Mouse (Mus musculus): ENCODE measurements around the gene Nrp1.
A peak's percentile ranks its signal among the peaks of the same experiment; 100 is the strongest.

Nrp1 gene

GRCm38 (mm10) chr8:128466681-128467430 is 108.5 kb downstream of the Nrp1 start:
- no peak for DNase-seq (ENCODE audit: low read depth)

- DNase-seq (ENCODE audit: low read depth) = no peak
Measured at GRCm38 (mm10) chr8:128470097-128470496, 111.7 kb downstream of the Nrp1 start.

DNA sequence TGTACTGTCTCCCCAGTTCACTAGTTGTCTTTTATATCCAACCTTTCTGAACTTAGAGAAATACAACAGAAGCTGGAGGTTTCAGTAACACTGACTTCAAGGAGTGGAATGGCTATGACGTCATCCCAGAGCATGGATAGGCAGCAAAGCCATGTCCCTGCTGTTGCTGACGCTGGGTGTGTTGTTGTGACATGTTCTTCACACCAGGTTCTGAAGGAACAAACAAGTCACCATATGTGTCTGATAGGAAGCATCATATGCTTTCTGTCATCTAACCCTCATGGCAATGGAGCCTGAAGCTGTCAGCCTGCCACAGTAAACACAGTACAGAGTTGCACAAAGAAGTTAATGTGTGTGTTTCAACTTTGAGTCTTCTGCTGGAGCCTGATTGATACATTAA is 112.8 kb downstream of the Nrp1 start:
- DNase-seq (ENCODE audit: low read depth) = no peak

DNA sequence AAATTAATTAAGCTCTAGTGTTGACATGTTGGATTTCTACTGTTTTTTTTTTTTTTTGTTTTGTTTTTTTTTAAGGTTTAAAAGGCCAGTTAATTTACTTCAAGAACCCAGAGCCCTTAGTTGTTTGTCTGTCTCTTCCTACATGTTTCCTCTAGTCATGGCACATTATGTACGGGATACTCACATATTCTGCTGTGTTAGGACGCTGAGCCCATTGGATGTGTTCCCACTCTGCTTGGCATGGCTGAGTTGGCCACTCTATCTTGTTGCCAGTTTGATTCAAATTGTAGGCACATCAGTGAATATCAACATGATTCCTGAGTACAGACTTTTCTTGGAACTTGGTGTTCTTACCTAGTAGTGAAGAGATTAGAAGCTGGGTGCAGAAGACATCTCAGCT is 114.5 kb downstream of the Nrp1 start:
- DNase-seq (ENCODE audit: low read depth) = no peak

DNA sequence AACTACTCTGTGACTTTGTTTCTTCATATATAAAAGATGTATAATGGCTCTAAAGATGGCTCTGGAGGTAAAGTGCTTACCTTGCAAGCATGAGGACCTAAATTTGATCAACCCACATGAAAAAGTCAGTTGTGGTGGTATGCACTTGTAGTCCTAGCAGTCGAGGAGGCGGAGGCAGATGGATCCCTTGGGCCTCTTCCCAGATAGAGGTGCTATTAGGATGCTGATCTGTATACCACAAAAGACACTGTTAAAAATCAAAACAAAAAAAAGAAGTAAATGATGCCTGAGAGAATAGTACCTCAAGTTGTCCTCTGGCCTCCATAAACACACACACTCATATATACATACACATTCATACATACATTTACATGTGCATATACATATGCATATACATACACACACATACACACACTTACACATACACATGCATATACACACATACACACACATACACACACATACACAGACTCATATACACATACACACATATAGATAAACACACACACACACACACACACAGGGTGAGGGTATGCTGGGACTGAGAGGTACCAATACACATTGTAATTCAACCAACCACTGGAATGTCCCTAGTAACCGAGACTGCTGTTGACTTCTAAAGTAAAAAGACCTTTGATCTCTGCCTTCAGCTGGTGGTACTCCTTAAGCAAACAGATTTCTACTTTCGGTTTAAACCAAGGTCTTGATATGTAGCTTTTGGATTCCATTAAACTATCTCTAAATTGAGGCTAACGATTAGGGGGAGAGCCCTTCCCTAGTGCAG is 115.2 kb downstream of the Nrp1 start:
- DNase-seq (ENCODE audit: low read depth) = peak; percentile 62

DNA sequence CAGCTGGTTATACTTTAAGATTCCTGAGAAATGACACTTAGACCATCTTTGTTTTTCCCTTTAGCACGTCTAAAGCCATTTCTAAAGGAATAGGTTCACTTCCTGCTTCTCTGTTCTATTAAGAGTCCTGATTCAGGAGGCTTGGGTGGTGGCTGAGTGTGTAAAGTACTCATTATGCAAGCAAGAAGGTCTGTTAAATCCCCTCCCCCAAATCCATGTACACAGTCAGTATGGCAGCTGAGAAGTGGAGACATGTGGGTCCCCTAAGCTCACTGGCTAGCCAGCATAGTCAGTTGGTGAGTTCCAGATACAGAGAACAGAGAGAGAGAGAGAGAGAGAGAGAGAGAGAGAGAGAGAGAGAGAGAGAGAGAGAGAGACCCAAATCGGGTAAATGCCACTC is 116.2 kb downstream of the Nrp1 start:
- DNase-seq (ENCODE audit: low read depth) = no peak

GRCm38 (mm10) chr8:128476206-128476605 is 117.8 kb downstream of the Nrp1 start:
- DNase-seq (ENCODE audit: low read depth) = no peak

- DNase-seq (ENCODE audit: low read depth) = no peak
Measured at GRCm38 (mm10) chr8:128478017-128478416, 119.6 kb downstream of the Nrp1 start.

DNA sequence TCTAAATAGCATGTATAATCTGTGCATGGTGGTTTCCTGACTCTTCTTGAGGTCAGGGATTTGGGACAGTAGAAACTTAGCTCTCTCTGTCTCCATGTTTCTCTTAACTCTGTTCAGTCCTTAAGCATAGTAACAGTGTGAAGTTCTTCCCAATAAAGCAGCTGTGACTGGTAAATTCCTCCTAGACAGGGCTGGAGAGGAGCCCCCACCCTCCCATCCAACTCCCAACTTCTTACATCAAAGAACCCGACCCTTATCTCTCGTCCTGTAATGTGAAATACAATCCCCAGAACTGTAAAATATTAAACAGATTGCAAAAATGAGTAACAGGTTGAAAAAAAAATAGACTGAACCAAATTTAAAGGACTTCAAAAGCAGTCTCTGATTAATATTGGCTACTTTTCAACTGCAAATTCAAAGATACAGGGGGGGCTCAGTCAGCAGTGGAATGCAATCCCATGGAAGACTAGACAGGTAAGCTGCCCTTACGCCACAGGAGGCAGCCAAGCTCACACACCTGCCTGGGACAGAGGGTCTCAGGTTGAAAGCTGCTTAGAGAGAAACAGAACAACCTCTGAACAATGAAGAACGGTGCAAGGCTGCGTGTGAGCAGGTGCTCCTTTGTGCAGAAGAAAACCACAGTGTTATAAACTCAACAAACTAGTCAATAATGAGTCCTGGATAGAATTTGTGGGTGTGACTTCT is 121.1 kb downstream of the Nrp1 start:
- no peak for DNase-seq (ENCODE audit: low read depth)

- DNase-seq (ENCODE audit: low read depth) = peak; percentile 17
Measured at GRCm38 (mm10) chr8:128480896-128481665, 122.7 kb downstream of the Nrp1 start.

- no peak for DNase-seq (ENCODE audit: low read depth)
Measured at GRCm38 (mm10) chr8:128483344-128483743, 124.9 kb downstream of the Nrp1 start.

- no peak for DNase-seq (ENCODE audit: low read depth)
Measured at GRCm38 (mm10) chr8:128484720-128485124, 126.3 kb downstream of the Nrp1 start.

- DNase-seq (ENCODE audit: low read depth) = no peak
Measured at GRCm38 (mm10) chr8:128486043-128486442, 127.6 kb downstream of the Nrp1 start.

DNA sequence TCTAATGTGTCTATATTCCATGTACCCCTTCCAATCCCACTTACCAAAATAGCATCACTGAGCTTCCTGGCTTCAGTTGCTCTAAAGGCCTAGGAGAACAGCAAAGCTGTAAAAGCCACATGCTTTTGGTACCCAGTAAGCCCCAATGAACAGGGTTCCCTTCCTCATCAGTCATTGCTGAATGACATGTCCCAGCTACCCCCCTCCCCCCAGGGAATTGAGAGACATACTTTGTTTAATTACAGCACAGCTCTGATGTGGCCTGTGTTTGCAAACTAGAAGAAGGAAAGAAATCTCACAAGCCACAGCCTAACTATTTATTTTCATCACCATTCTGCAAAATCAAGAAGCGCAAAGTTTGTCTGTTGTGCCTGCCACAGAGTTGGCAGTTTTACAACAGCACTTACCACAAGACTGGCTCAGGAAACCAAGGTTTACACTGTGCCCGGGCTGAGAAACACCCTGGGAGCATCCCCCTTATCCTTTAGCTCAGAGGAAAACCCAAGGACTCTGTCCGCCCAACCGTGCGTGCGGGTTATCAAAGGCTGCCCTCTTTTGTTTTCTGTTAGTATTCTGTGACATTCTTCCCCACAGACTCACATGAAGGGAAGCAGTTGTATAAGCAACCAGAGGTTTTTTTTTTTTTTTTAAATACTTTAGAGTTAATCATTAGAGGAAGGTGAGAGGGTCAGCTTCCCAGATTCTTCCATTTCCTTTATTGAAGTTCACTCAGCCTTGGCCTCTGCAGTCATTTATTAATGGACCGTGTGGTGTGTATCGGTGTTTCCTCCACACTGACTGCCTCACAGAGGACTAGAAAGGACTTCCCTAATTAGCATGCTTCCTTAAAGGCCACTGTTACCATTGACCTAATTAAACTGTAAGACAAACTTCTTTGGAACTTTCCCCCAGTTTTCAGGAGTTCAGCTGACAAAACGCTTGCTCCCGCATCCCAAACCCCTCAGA is 129.8 kb downstream of the Nrp1 start:
- peak; percentile 31 for DNase-seq (ENCODE audit: low read depth)

DNA sequence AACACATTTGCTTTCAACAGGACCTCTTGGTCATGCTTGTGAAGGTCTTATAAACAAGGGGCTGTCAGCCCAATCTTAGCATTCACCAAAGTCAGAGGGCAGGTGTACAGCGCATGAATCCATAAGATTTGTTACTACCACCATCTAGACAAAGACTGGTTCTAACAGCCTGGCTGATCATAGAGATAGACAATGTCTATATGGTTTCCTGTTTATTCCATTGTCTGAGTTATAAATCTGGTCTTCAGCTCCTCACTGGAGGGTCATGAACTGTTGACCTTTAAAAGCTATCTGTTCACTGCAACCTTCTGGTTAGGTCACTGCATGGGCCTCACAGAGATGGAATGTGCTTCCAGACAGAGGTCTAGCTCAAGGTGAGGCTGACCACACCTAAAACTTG is 130.9 kb downstream of the Nrp1 start:
- DNase-seq (ENCODE audit: low read depth) = peak; percentile 52

GRCm38 (mm10) chr8:128491126-128492067 is 133.0 kb downstream of the Nrp1 start:
- DNase-seq (ENCODE audit: low read depth) = peak; percentile 87

DNA sequence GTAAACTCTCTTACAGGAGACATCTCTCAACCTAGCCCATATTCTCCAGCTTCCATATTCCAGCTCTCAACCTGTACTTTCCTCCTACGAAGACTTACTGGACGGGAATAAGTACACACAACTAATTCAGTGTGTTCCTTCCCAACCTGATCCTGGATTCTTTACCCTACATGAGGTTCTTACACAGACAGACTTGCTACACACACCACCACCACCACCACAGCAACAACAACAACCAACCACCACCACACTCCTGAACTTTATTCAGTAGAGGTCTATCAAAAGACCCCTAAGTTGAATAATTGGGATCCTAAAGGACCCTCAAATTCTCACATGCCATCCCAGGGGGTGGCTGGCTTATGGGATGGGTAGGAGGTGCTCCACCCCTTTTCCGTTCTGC is 135.4 kb downstream of the Nrp1 start:
- no peak for DNase-seq (ENCODE audit: low read depth)

DNA sequence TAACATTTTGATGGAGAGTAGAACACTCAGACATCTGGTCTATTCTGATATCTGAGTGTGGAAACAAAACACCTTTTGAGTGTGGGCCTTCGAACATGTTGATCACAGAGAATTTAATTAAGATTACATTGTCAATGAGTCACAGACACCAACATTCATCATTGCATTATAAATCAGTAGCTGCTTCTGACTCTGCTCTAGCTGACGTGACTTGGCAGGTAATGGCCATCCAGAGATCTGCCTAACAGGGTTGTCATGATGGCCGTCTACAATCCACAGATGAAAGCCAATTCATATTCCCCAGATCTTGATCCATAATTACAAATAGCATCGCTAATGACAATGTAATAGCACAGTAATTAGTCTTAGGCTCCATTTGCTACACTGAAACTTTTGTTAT is 140.4 kb downstream of the Nrp1 start:
- DNase-seq (ENCODE audit: low read depth) = no peak

- peak; percentile 69 for DNase-seq (ENCODE audit: low read depth)
Measured at GRCm38 (mm10) chr8:128504136-128504829, 145.9 kb downstream of the Nrp1 start.
